Mouse (Mus musculus) E14TG2a.4 (cell line): ENCODE results near the gene Polr1b.

ENCODE experiments used
- H3K27me3 ChIP-seq: 2 replicates; pipeline ENCODE4 v1.6.1; 2014; ENCODE audit warnings: low read length, control low read depth; ENCODE audit not compliant: insufficient read depth
- H3K36me3 ChIP-seq: 2 replicates; pipeline ENCODE4 v1.6.1; 2014; ENCODE audit warnings: low read length, control low read depth; ENCODE audit not compliant: insufficient read depth
- H3K4me1 ChIP-seq: replicated peaks from 2 replicates; pipeline ENCODE4 v1.6.1; 2014; ENCODE audit warnings: low read depth, low read length, control low read depth
- H3K4me3 ChIP-seq: replicated peaks from 2 replicates; pipeline ENCODE4 v1.5.1; 2014; ENCODE audit warnings: mild to moderate bottlenecking, low read length
- H3K9me3 ChIP-seq: 2 replicates; pipeline ENCODE4 v1.6.1; 2014; ENCODE audit warnings: low read length, control low read depth
- CTCF ChIP-seq: conservative IDR thresholded peaks from 2 replicates; pipeline ENCODE4 v1.5.1; 2014; ENCODE audit warnings: low read length
- NANOG ChIP-seq: IDR thresholded peaks from 2 replicates; pipeline ENCODE4 v1.6.1; 2014; ENCODE audit warnings: borderline replicate concordance, low read length, mixed read lengths
- POU5F1 ChIP-seq: IDR thresholded peaks from 2 replicates; pipeline ENCODE4 v1.6.1; 2014; ENCODE audit warnings: low read length, borderline replicate concordance

Polr1b gene

DNA sequence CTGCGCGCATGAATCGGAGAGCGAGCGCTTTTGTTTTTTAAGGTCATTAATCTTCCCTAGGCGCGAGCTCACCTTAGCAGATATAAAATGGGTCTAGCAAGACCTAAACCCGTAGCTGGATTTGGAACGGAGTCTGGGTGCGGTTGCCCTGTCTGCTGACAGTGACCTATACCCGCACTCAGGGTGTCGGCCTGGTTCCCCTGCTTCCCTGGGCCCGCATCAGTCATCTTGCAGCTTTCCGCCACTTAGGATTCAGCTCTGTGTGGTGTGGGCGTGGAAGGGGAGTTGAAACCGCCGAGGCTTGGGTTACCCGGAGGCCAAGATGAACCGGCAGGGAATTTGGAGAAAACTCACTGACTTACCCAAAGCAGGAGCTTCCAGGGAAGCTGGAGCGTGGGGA is 34.5 kb upstream of the Polr1b start:
- H3K4me1 ChIP-seq, result peaks cover 37% of the 10 kb centered on the region
- no peaks in the 10 kb centered on the region for H3K27me3 ChIP-seq
- TF ChIP-seq NANOG (no peak), CTCF (no peak), POU5F1 (no peak)
- peaks cover 6% of the 10 kb centered on the region for H3K9me3 ChIP-seq
- H3K4me3 ChIP-seq, result peak overlapping the region; percentile 94
- H3K36me3 ChIP-seq, result 0 out of 2 replicates have a peak, but pooled peaks cover 3% of the 10 kb centered on the region

- peaks cover 6% of the 10 kb centered on the region for H3K9me3 ChIP-seq
- TF ChIP-seq NANOG, result no peak
- TF ChIP-seq CTCF, result no peak
- no peak for TF ChIP-seq POU5F1
- peaks cover 16% of the 10 kb centered on the region for H3K4me1 ChIP-seq
- no peaks in the 10 kb centered on the region for H3K27me3 ChIP-seq
- 0 out of 2 replicates have a peak, but pooled peaks cover 3% of the 10 kb centered on the region for H3K36me3 ChIP-seq
- H3K4me3 ChIP-seq, result no peak overlapping the region
Measured at GRCm38 (mm10) chr2:129070296-129070695, 30.5 kb upstream of the Polr1b start.

GRCm38 (mm10) chr2:129078313-129078712 is 22.5 kb upstream of the Polr1b start:
- no peaks in the 10 kb centered on the region for H3K27me3 ChIP-seq
- TF ChIP-seq NANOG, result no peak
- peak; percentile 66 for TF ChIP-seq CTCF
- no peak overlapping the region for H3K4me3 ChIP-seq
- peaks cover 50% of the 10 kb centered on the region for H3K36me3 ChIP-seq
- H3K4me1 ChIP-seq, result no peaks in the 10 kb centered on the region
- no peaks in the 10 kb centered on the region for H3K9me3 ChIP-seq

GRCm38 (mm10) chr2:129079194-129079593 is 21.6 kb upstream of the Polr1b start:
- no peak for TF ChIP-seq NANOG
- TF ChIP-seq POU5F1, result no peak
- TF ChIP-seq CTCF, result no peak
- Histone ChIP-seq H3K9me3 (no peaks in the 10 kb centered on the region), H3K4me1 (no peaks in the 10 kb centered on the region), H3K4me3 (no peak overlapping the region), H3K36me3 (peaks cover 51% of the 10 kb centered on the region), H3K27me3 (no peaks in the 10 kb centered on the region)

GRCm38 (mm10) chr2:129081097-129081496 is 19.7 kb upstream of the Polr1b start:
- Histone ChIP-seq H3K36me3 (peaks cover 68% of the 10 kb centered on the region), H3K9me3 (peaks cover 12% of the 10 kb centered on the region), H3K27me3 (no peaks in the 10 kb centered on the region), H3K4me1 (no peaks in the 10 kb centered on the region), H3K4me3 (no peak overlapping the region)
- TF ChIP-seq NANOG, result no peak
- TF ChIP-seq POU5F1, result no peak
- no peak; the same call in 1 of the 2 replicates for TF ChIP-seq CTCF

DNA sequence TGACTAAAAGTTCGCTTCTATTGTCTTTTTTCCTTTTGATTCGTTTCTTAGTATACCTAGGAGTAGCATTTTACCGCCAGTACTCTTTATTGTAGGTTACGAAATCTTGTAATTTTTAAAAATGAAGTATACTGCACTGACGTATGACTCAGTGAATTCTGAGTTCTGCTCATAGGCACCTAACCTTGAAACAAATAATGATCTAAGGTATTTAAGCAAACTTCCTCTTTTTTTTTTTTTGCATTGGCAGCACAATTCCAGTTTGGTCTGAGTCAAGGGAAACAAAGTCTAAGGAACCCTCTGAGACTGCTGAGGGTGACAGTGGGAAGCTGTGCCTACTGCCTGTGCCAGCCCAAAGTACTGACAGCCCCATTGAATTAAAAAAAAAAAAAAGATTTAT is 17.3 kb upstream of the Polr1b start:
- H3K9me3 ChIP-seq, result peaks cover 21% of the 10 kb centered on the region
- no peak for TF ChIP-seq CTCF
- no peak for TF ChIP-seq NANOG
- no peaks in the 10 kb centered on the region for H3K4me1 ChIP-seq
- H3K27me3 ChIP-seq, result no peaks in the 10 kb centered on the region
- H3K4me3 ChIP-seq, result no peak overlapping the region
- H3K36me3 ChIP-seq, result peaks cover 67% of the 10 kb centered on the region

- Histone ChIP-seq H3K36me3 (peaks cover 68% of the 10 kb centered on the region), H3K4me1 (no peaks in the 10 kb centered on the region), H3K27me3 (no peaks in the 10 kb centered on the region), H3K4me3 (no peak overlapping the region), H3K9me3 (peaks cover 21% of the 10 kb centered on the region)
- TF ChIP-seq POU5F1 (no peak), CTCF (peak; percentile 82), NANOG (no peak)
Measured at GRCm38 (mm10) chr2:129084959-129085358, 15.8 kb upstream of the Polr1b start.

GRCm38 (mm10) chr2:129087520-129087919 is 13.3 kb upstream of the Polr1b start:
- TF ChIP-seq POU5F1 (no peak), NANOG (no peak), CTCF (no peak)
- H3K9me3 ChIP-seq, result peaks cover 21% of the 10 kb centered on the region
- no peak overlapping the region for H3K4me3 ChIP-seq

DNA sequence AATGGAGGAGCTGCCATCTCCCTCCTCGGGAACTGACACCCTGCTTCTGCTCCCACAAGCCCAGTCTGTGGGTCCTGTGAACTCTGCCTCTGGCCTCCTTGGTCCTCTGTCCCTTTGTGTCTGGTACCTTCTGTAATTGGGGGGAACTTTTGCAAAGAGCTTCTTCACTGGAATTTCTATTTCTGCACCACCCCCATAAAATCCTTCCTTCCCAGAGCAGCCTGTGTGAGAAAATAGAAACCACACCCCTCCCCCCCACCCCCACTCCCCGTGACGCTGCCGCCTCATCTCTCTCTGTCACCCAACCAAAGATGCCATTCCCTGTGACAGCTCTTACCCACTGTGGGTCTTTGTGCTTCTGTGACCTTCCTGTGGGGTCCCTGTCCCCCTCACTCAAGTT is 10.4 kb upstream of the Polr1b start:
- Histone ChIP-seq H3K27me3 (no peaks in the 10 kb centered on the region), H3K4me3 (no peak overlapping the region), H3K36me3 (peaks cover 73% of the 10 kb centered on the region), H3K9me3 (peaks cover 16% of the 10 kb centered on the region), H3K4me1 (peaks cover 31% of the 10 kb centered on the region)
- TF ChIP-seq POU5F1, result no peak
- TF ChIP-seq NANOG, result no peak
- no peak for TF ChIP-seq CTCF

More at GRCm38 (mm10) chr2:129087520-129087919, 13.3 kb upstream of the Polr1b start:
- H3K36me3 ChIP-seq, result peaks cover 69% of the 10 kb centered on the region
- H3K4me1 ChIP-seq, result peaks cover 12% of the 10 kb centered on the region
- H3K27me3 ChIP-seq, result no peaks in the 10 kb centered on the region
